Mouse (Mus musculus) retina, embryonic 14.5 days (tissue): ENCODE results near the gene Olfr49.
"Not testable (repeated sequence)": the region's sequence is repeated elsewhere in the genome, so short reads cannot be mapped to it uniquely, and the experiment has no call there.

ENCODE experiments used
- DNase-seq: peaks from one replicate; pipeline ENCODE4 v3.0.0-alpha.2; 2015; ENCODE audit warnings: low spot score

Olfr49 gene

GRCm38 (mm10) chr14:54231176-54231956 lies 53.4 kb downstream of the Olfr49 start:
- no peak for DNase-seq

GRCm38 (mm10) chr14:54230638-54231150 lies 54.0 kb downstream of the Olfr49 start:
- no peak for DNase-seq

- not testable (repeated sequence) for DNase-seq
These were observed 54.9 kb downstream of the Olfr49 start for GRCm38 (mm10) chr14:54229849-54230248.

GRCm38 (mm10) chr14:54228933-54229713 lies 55.6 kb downstream of the Olfr49 start:
- peak; percentile 39 for DNase-seq

GRCm38 (mm10) chr14:54228501-54228900 lies 56.2 kb downstream of the Olfr49 start:
- no peak for DNase-seq
